In genomic region chr2:60045995-60046394, GRCm38 (mm10) we compare ENCODE assay signal across 10 mouse cellular contexts.
DNase-seq lines count a peak whose midpoint lies in the region; ATAC-seq and TF ChIP-seq lines count a peak whose summit lies in the region.
"Had no signal": no experiment of that assay in that cellular context is flagged by ENCODE, and none has a peak within 500 bp of the region (broad histone marks: within the 10 kb centered on the region; RNA-seq: fewer than 3 reads in every experiment).

No protein-coding gene starts in this region.

- ATAC-seq in heart, postnatal 0 days (ENCODE audit: insufficient read depth, low read depth) = no peak
- peak; percentile 78 for ATAC-seq in megakaryocyte progenitor cell, adult 5-6 weeks (replicated peaks; ENCODE audit: poor library complexity)
- no peak for ATAC-seq in midbrain, embryonic 14.5 days (ENCODE audit: low FRiP score, low TSS enrichment)

- peak overlapping the region; percentile 46 for H3K27ac ChIP-seq in heart, postnatal 0 days (ENCODE audit: low read depth)
- H3K27ac ChIP-seq in midbrain, embryonic 14.5 days (replicated peaks; ENCODE audit: low read depth, low read length) = no peak overlapping the region
- H3K27ac ChIP-seq: hindbrain, embryonic 14.5 days had no signal

- no peak overlapping the region for H3K4me2 ChIP-seq in heart, postnatal 0 days (ENCODE audit: low read depth, low read length)
- H3K4me2 ChIP-seq in midbrain, embryonic 14.5 days (ENCODE audit: low read length) = no peak overlapping the region
- H3K4me2 ChIP-seq: hindbrain, embryonic 14.5 days had no signal

- peak; percentile 18 to 31 for DNase-seq in kidney, postnatal 36 days
- DNase-seq in kidney, postnatal 10 days = no peak
- DNase-seq in MEL-GATA-1-ER (ENCODE audit: extremely low read depth, low read depth) = peak; percentile 88
- no peak for DNase-seq in heart, postnatal 0 days (ENCODE audit: low spot score)
- DNase-seq in urinary bladder, postnatal 10 days (ENCODE audit: low spot score) = no peak
- no peak for DNase-seq in spleen, postnatal 10 days (ENCODE audit: low spot score in 2 of 2)
- no peak for DNase-seq in midbrain, embryonic 14.5 days
- DNase-seq: cerebellum, adult 11-12 months had no signal

- peaks cover 9% of the 10 kb centered on the region for H3K4me1 ChIP-seq in heart, postnatal 0 days (ENCODE audit: control insufficient read depth, insufficient read depth)
- H3K4me1 ChIP-seq in midbrain, embryonic 14.5 days (ENCODE audit: control insufficient read depth, insufficient read depth, low read length) = 0 out of 2 replicates have a peak, but pooled peaks cover 5% of the 10 kb centered on the region

- TF ChIP-seq CTCF in heart, postnatal 0 days (IDR thresholded peaks at IDR 0.05; ENCODE audit: low read depth) = no peak

- 19% methylated on average over 1 of the region's 1 CpGs for WGBS in heart, postnatal 0 days
- 79% methylated on average over 1 of the region's 1 CpGs for WGBS in midbrain, embryonic 14.5 days

- no peaks in the 10 kb centered on the region for H3K27me3 ChIP-seq in heart, postnatal 0 days (ENCODE audit: control insufficient read depth, insufficient read depth, low read length)
- H3K27me3 ChIP-seq in midbrain, embryonic 14.5 days (ENCODE audit: control insufficient read depth, insufficient read depth, low read length) = no peaks in the 10 kb centered on the region

- H3K9ac ChIP-seq in heart, postnatal 0 days (replicated peaks; ENCODE audit: low read depth, low read length) = no peak overlapping the region
- no peak overlapping the region for H3K9ac ChIP-seq in midbrain, embryonic 14.5 days (replicated peaks; ENCODE audit: low read length)
- H3K9ac ChIP-seq: hindbrain, embryonic 14.5 days had no signal

- no peaks in the 10 kb centered on the region for H3K9me3 ChIP-seq in heart, postnatal 0 days (replicated peaks; ENCODE audit: control insufficient read depth, low read length)
- H3K9me3 ChIP-seq in midbrain, embryonic 14.5 days (ENCODE audit: control insufficient read depth, low read length) = no peaks in the 10 kb centered on the region

- H3K36me3 ChIP-seq in heart, postnatal 0 days (replicated peaks; ENCODE audit: control insufficient read depth, insufficient read depth, low read length) = 0 out of 2 replicates have a peak, but pooled peaks cover 6% of the 10 kb centered on the region
- H3K36me3 ChIP-seq in midbrain, embryonic 14.5 days (ENCODE audit: control insufficient read depth, insufficient read depth, low read length) = no peaks in the 10 kb centered on the region

- no peak overlapping the region for H3K4me3 ChIP-seq in heart, postnatal 0 days (ENCODE audit: low read depth, low read length)
- H3K4me3 ChIP-seq in midbrain, embryonic 14.5 days (replicated peaks; ENCODE audit: low read depth, low read length) = no peak overlapping the region

- TF ChIP-seq EP300 in heart, postnatal 0 days (IDR thresholded peaks at IDR 0.05; ENCODE audit: low read depth) = no peak

Comparison
In these comparisons a context has a peak if more than half of its experiments do, and no peak if none do; other contexts are left out.
1. DNase-seq: peak in kidney, postnatal 36 days (2 of 2) and MEL-GATA-1-ER (single experiment); none in kidney, postnatal 10 days (single experiment), heart, postnatal 0 days (single experiment), urinary bladder, postnatal 10 days (single experiment), spleen, postnatal 10 days (0 of 2) and midbrain, embryonic 14.5 days (single experiment).